Mouse (Mus musculus) neural tube, embryonic 14.5 days (tissue): ENCODE results near the gene Fgr. TPM values are rescaled to one million over a fixed set of nuclear protein-coding genes. Genes with fewer than 3 reads are reported as not detected.

ENCODE experiments used
- ATAC-seq: fragments of 200-750 bp; cut with Nextera tagmentation; 2 replicates; pipeline ENCODE4 v1.8.0; 2017; ENCODE audit warnings: low read depth, mild to moderate bottlenecking, moderate TSS enrichment, moderate library complexity
- H3K27ac ChIP-seq: fragments of 300-500 bp; sonication (generic); 2 replicates; pipeline ENCODE4 v1.5.1; 2014; ENCODE audit warnings: low read depth, mild to moderate bottlenecking, control low read depth, low read length, moderate library complexity, mixed read lengths
- H3K27me3 ChIP-seq: fragments of 300-500 bp; sonication (generic); 2 replicates; pipeline ENCODE4 v1.6.1; 2014; ENCODE audit warnings: low read length; ENCODE audit not compliant: control insufficient read depth, insufficient read depth
- H3K36me3 ChIP-seq: fragments of 300-500 bp; sonication (generic); 2 replicates; pipeline ENCODE4 v1.6.1; 2014; ENCODE audit warnings: low read length, mixed read lengths; ENCODE audit not compliant: control insufficient read depth, insufficient read depth
- H3K4me1 ChIP-seq: fragments of 300-500 bp; sonication (generic); 2 replicates; pipeline ENCODE4 v1.6.1; 2014; ENCODE audit warnings: low read length; ENCODE audit not compliant: control insufficient read depth, insufficient read depth
- H3K4me2 ChIP-seq: fragments of 300-500 bp; sonication (generic); 2 replicates; pipeline ENCODE4 v1.6.1; 2014; ENCODE audit warnings: mild to moderate bottlenecking, low read depth, low read length, control low read depth
- H3K4me3 ChIP-seq: fragments of 300-500 bp; sonication (generic); 2 replicates; pipeline ENCODE4 v1.5.1; 2014; ENCODE audit warnings: low read depth, low read length, control low read depth, mixed read lengths
- H3K9ac ChIP-seq: fragments of 300-500 bp; sonication (generic); replicated peaks from 2 replicates; pipeline ENCODE4 v1.6.1; 2014; ENCODE audit warnings: low read depth, mild to moderate bottlenecking, control low read depth, low read length, mixed read lengths
- H3K9me3 ChIP-seq: fragments of 300-500 bp; sonication (generic); 2 replicates; pipeline ENCODE4 v1.6.1; 2016; ENCODE audit warnings: low read length; ENCODE audit not compliant: control insufficient read depth
- WGBS: fragments of 180-500 bp; shearing (Covaris S2); extraction: QIAGEN DNeasy Blood & Tissue Kit; methylation state at CpG from one replicate; pipeline ENCODE4 v1.1.7; 2014; 5-methylcytosine and 5-hydroxymethylcytosine counted together
- polyA plus RNA-seq: library from polyadenylated mRNA; unstranded; fragments of >200 nt; fragmentation: Nextera tagmentation; extraction: Ambion mirVana; gene quantifications from 2 replicates; pipeline ENCODE4 v1.2.1, GENCODE M21; 2014

Gene Fgr
- polyA plus RNA-seq, 1 experiment from 2014 or later = not detected

DNA sequence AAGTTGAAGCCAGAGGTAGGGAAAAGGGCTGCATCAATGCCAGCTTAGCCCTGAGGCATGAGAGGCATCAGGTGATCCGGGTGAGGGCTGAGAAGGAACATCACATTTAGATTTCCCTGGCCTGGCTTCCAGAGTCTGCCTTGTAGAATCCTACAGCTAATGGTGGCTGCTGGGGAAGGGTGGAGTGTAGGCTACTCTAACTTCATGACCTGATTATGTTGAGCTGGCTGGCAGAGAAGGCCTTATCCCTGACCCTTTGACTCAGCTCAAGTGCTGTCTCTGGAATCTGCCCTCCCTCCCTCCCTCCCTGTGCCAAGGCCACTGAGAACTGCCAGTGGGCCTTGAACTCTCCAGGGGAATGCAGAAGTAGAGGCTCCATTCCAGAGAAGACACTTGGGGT is 61.6 kb downstream of the Fgr start:
- no peaks in the 10 kb centered on the region; the same call in 1 of the 2 replicates for H3K36me3 ChIP-seq
- H3K4me1 ChIP-seq = peaks cover 28% of the 10 kb centered on the region
- H3K9ac ChIP-seq = no peak overlapping the region
- H3K27me3 ChIP-seq = no peaks in the 10 kb centered on the region
- no peak overlapping the region for H3K4me3 ChIP-seq
- H3K27ac ChIP-seq = no peak overlapping the region
- no peak for ATAC-seq
- 95% methylated on average over 1 of the region's 1 CpGs for WGBS
- no peaks in the 10 kb centered on the region for H3K9me3 ChIP-seq
- H3K4me2 ChIP-seq = no peak overlapping the region

DNA sequence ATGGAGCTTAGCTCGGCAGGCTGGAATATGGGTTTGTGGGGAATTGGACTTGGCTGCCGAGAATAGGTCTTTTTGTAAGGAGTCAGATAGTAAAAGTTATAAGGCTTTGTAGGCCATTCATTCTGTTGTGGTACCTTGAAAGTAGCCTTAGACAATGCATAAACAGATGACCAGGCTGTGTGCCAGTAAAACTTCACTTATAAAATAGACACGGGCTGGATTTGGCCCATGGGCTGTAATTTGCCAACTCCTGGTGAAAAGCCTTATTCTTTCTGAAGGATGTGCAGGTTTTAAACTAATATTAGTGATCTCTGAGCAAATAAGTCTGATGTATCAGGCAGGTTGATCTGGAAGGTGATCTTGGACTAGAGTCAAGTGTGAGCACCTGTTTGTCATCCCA is 62.1 kb downstream of the Fgr start:
- WGBS = 60% methylated on average over 3 of the region's 3 CpGs
- Histone ChIP-seq H3K36me3 (no peaks in the 10 kb centered on the region; the same call in 1 of the 2 replicates), H3K9me3 (no peaks in the 10 kb centered on the region), H3K27me3 (no peaks in the 10 kb centered on the region), H3K4me1 (peaks cover 28% of the 10 kb centered on the region), H3K4me3 (no peak overlapping the region), H3K9ac (no peak overlapping the region), H3K27ac (no peak overlapping the region), H3K4me2 (no peak overlapping the region)
- ATAC-seq = no peak

GRCm38 (mm10) chr4:133037293-133037692 is 63.4 kb downstream of the Fgr start:
- peaks cover 41% of the 10 kb centered on the region for H3K4me1 ChIP-seq
- no peak overlapping the region for H3K4me3 ChIP-seq
- no peaks in the 10 kb centered on the region for H3K9me3 ChIP-seq
- H3K27me3 ChIP-seq = no peaks in the 10 kb centered on the region
- no peaks in the 10 kb centered on the region; the same call in 1 of the 2 replicates for H3K36me3 ChIP-seq
- 30% methylated on average over 9 of the region's 9 CpGs for WGBS
- no peak for ATAC-seq
- H3K27ac ChIP-seq = no peak overlapping the region
- H3K9ac ChIP-seq = no peak overlapping the region
- H3K4me2 ChIP-seq = no peak overlapping the region

GRCm38 (mm10) chr4:133037798-133038197 is 63.9 kb downstream of the Fgr start:
- Histone ChIP-seq H3K36me3 (no peaks in the 10 kb centered on the region; the same call in 1 of the 2 replicates), H3K4me3 (no peak overlapping the region; the same call in 1 of the 2 replicates), H3K4me2 (peak overlapping the region; percentile 100), H3K9ac (no peak overlapping the region), H3K27me3 (no peaks in the 10 kb centered on the region), H3K4me1 (peaks cover 46% of the 10 kb centered on the region), H3K9me3 (no peaks in the 10 kb centered on the region), H3K27ac (no peak overlapping the region)
- WGBS = 29% methylated on average over 6 of the region's 6 CpGs
- no peak for ATAC-seq

- ATAC-seq = peak; percentile 36; the same call in 1 of the 2 replicates
- H3K4me1 ChIP-seq = peaks cover 55% of the 10 kb centered on the region
- peak overlapping the region; percentile 52 for H3K4me3 ChIP-seq
- peak overlapping the region; percentile 100 for H3K4me2 ChIP-seq
- peak overlapping the region; percentile 71 for H3K9ac ChIP-seq
- H3K27ac ChIP-seq = peak overlapping the region; percentile 60
- 2% methylated on average over 52 of the region's 76 CpGs for WGBS
- no peaks in the 10 kb centered on the region for H3K27me3 ChIP-seq
- H3K36me3 ChIP-seq = no peaks in the 10 kb centered on the region; the same call in 1 of the 2 replicates
- no peaks in the 10 kb centered on the region for H3K9me3 ChIP-seq
Measured at GRCm38 (mm10) chr4:133038521-133039115, 64.7 kb downstream of the Fgr start.

GRCm38 (mm10) chr4:133039116-133039819 is 65.4 kb downstream of the Fgr start:
- H3K4me1 ChIP-seq = peaks cover 61% of the 10 kb centered on the region
- peak overlapping the region; percentile 60 for H3K27ac ChIP-seq
- no peaks in the 10 kb centered on the region for H3K27me3 ChIP-seq
- H3K4me2 ChIP-seq = peak overlapping the region; percentile 100
- H3K36me3 ChIP-seq = no peaks in the 10 kb centered on the region; the same call in 1 of the 2 replicates
- no peaks in the 10 kb centered on the region for H3K9me3 ChIP-seq
- H3K4me3 ChIP-seq = peak overlapping the region; percentile 52
- WGBS = under 1% methylated on average over 34 of the region's 77 CpGs
- no peak for ATAC-seq
- peak overlapping the region; percentile 71 for H3K9ac ChIP-seq

DNA sequence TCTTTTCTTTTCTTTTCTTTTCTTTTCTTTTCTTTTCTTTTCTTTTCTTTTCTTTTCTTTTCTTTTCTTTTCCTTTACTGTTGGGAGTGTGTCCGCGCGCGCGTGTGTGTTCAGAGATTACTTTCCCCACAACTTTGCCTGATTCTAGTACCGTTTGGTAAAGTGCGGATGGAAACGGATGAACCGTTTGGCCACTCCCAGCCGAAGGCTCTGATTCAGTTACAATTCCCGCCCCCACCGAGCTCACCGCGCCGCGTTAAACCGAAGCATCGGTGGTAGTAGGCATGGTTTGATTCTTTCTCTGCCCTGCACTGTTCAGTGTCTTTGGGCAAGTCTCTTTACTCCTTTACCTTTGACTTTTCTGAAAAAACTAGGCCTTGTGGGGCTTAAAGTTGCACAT is 65.9 kb downstream of the Fgr start:
- no peaks in the 10 kb centered on the region for H3K9me3 ChIP-seq
- ATAC-seq = no peak
- no peaks in the 10 kb centered on the region for H3K27me3 ChIP-seq
- H3K9ac ChIP-seq = 0 out of 2 replicates have a peak overlapping the region, but pooled peaks have one; percentile 0
- peak overlapping the region; percentile 52; the same call in 1 of the 2 replicates for H3K4me3 ChIP-seq
- H3K4me2 ChIP-seq = peak overlapping the region; percentile 100
- no peaks in the 10 kb centered on the region; the same call in 1 of the 2 replicates for H3K36me3 ChIP-seq
- H3K27ac ChIP-seq = no peak overlapping the region
- peaks cover 67% of the 10 kb centered on the region for H3K4me1 ChIP-seq
- 13% methylated on average over 18 of the region's 18 CpGs for WGBS

DNA sequence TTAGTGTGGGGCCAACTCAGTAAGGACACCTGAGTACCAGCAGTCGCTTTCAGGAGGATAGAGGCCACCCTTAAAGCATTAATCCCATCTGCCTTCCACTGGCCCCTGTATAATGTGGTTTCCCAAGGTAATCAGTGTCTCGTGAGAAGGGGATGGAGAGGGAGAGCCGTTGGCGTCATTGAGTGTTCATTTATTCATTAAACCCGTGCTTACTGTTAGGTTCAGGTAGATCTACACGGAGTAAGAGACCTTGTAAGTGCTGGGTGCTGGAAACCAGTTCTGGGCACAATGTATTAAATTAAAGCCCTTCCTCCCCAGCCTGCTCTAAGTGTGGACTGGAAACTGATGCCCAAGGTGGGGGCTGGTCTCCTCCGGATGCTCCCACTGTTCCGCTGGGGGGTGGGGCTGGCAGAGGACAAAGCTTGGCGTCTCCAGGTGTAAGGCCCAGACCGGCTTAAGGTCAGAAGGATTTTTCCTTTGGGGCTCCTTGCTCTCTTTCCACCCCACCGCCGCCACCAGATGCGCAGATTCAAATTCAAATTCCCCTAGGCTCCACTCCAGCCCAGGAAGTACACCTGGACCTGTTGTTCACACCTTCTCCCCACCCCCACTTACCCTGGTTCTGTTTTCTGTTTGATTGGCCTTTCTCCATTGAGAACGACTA is 66.5 kb downstream of the Fgr start:
- no peaks in the 10 kb centered on the region; the same call in 1 of the 2 replicates for H3K36me3 ChIP-seq
- no peak overlapping the region for H3K4me3 ChIP-seq
- no peaks in the 10 kb centered on the region for H3K9me3 ChIP-seq
- no peak for ATAC-seq
- H3K4me1 ChIP-seq = peaks cover 70% of the 10 kb centered on the region
- 44% methylated on average over 14 of the region's 14 CpGs for WGBS
- no peak overlapping the region for H3K27ac ChIP-seq
- H3K27me3 ChIP-seq = no peaks in the 10 kb centered on the region
- H3K4me2 ChIP-seq = peak overlapping the region; percentile 100; the same call in 1 of the 2 replicates
- H3K9ac ChIP-seq = 0 out of 2 replicates have a peak overlapping the region, but pooled peaks have one; percentile 0
